Mouse (Mus musculus) brain, embryonic 18.5 days (tissue): ENCODE measurements at regions not wholly inside any gene's neighbourhood (a gene's known extent, or its start where the extent isn't known, plus 50 kb on each side); places are given as distances from the start of the nearest gene placed in this dataset.

Experiments
- DNase-seq: peaks from one replicate; pipeline ENCODE4 v3.0.0-alpha.2; 2012; ENCODE audit warnings: low read depth, low spot score

DNA sequence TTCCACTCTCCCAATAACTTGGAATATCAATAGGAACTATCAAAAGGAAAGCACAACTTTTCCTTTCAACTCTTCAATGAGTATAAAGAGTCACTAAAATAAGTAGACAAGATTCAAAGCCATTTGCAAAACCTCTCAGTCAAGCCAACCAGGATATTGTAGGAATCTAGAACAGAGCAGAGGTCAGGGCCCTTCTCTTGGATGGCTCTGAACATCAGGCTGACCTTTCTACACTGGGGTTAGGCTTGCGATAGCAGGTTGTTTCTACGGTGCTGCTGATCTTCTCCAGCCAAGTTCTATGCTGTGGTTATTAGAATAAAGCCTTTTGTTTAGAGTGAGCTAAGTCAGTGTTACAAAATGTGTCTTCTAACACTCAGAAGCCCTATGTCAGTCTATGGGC is 658.6 kb downstream of the Ofcc1 start:
- DNase-seq: no peak

DNA sequence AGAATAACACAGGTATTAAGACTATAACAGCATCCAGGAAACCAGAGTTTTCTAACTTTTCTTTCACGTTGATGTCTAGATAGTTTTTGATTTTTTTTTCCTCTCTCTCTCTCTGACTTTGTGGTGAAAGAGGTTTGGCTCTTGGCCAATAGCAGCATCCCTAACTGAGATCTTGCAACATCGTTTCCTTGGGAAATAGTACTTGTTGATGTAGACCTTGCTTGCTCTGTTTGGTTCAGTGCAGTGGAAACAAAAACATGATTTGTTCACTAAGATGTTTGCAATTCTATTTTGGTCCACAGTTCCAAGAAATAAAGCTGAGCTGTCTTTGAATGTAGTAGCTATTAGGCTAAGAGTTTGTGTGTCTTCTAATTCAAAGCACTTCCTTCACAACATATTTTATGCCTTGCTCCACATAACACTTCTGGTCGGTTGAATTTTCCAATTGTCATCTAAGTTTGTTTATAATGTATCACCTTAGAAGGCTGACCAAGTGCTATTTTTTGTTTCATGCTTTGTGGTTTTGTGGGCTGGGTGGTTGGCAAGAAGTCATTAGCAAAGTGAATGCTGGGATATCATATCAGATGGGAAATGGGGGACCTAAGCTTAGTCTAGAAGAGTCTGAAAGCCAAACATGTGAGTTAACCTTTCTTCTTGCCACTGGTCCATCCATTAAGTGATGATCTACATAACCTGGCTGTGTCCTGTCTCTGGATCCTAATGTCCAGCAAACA is 669.8 kb downstream of the Ofcc1 start:
- no peak for DNase-seq

DNA sequence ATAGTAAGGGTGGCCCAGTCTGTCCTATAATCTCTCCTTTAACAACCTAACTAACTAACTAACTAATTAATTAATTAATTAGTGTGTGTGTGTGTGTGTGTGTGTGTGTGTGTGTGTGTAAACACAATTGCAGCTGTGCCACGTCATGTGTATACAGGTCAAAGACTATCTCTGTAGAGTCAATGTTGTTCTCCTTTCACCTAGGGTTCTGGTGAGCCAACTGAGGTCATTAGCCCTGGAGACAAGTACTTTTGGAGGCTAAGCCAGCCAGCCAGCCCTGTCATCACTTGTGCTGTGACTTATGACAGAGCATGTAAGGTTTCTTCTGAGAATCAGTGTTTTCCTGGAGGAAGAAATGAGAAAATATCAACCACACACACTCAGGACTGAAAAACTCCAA is 696.7 kb downstream of the Ofcc1 start:
- no peak for DNase-seq

DNA sequence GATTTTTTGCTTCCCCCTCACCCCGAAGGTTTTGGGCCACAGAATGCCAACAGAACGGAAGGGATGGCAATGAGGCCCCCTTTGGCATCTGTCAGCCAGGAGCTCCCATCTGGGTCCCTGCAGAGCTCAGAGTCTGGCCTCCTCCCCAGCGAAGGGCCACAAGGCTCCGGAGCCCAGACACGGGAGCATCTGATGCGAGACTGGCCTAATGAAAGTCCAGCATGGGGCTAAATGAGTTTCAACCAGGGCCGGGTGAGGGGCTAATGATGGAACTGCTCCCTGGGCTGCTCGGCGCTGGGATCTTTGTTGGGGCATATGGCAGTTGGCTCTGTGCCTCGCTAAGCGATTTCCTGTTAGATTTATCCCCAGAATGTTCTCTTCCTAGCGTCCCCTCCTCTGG is 688.8 kb upstream of the Slc35b3 start:
- DNase-seq: no peak

DNA sequence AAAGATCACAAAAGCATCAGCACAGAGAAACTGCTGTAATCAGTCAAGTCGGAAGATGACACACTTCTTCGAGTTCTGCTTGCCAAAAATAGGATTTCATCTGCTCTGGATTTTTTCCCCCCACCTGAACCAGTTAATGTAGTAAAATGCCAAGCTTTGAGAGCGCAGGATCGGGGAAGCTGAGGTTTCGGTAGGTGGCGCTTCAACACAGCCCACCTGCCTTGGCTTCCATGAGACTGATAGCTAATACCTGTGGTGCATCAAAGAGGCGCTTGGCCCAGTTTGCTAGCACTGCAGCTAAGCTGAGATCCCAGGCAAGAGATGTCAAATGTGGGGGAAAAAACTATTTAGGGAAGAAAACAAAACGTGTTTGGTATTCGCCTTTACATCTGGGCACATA is 686.7 kb upstream of the Slc35b3 start:
- peak; percentile 26 for DNase-seq

DNA sequence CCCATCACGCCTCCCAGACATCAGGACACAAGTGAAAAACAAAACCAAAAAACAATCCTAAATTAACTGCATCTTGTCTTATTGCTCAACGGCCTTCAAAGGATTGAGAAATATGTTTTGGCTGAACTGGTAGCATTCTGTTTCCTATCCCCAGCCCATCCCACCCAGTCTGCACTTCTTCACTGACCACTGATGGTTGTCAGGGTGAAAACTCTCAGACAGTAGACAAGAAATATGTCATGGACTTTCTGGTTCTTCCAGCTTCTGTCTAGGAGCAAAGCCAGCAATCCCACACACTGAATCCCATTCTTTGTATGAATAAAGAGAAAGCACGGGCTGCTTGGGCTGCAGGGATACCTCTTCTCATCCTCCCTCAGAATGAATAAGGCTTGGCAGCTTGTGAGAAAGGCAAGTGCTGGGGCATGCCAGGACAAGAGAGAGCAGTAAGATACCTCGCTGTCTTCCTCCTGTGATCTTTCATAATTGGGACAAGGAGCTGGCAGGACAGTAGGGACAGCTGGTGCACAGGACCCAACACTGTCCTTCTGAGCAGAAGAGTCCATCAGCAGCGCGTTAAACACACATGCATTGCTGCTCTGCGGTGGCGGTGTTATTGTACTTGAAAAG is 670.9 kb upstream of the Slc35b3 start:
- no peak for DNase-seq
